Mouse (Mus musculus): Measurements from ENCODE around the gene Tsc2. TPM values are rescaled to one million over a fixed set of nuclear protein-coding genes. Genes with fewer than 3 reads are reported as not detected.

The Tsc2 gene
- polyA plus RNA-seq, 1 experiment from 2014 or later: 68.7 TPM

GRCm38 (mm10) chr17:24658017-24658758, 25.8 kb upstream of the Tsc2 start, which contains the start of gene Npw:
Gene Npw, minus strand, starts transcription at chr17:24658457.
- no peak for ATAC-seq (replicated peaks)
- H3K27me3 ChIP-seq: peaks cover 47% of the 10 kb centered on the region
- 2% methylated on average over 47 of the region's 47 CpGs for WGBS
- H3K36me3 ChIP-seq: no peaks in the 10 kb centered on the region
- H3K9ac ChIP-seq (replicated peaks): peak within 1 kb of the TSS; percentile 48
- no peak within 1 kb of the TSS for H3K27ac ChIP-seq (replicated peaks)
- peaks cover 12% of the 10 kb centered on the region for H3K4me1 ChIP-seq
- H3K9me3 ChIP-seq: no peaks in the 10 kb centered on the region
- peak within 1 kb of the TSS; percentile 32 for H3K4me3 ChIP-seq
- peak within 1 kb of the TSS; percentile 54 for H3K4me2 ChIP-seq (replicated peaks)

- WGBS: 74% methylated on average over 4 of the region's 4 CpGs
- H3K4me1 ChIP-seq: peaks cover 16% of the 10 kb centered on the region
- H3K9ac ChIP-seq (replicated peaks): no peak overlapping the region
- H3K36me3 ChIP-seq: no peaks in the 10 kb centered on the region
- H3K9me3 ChIP-seq: no peaks in the 10 kb centered on the region
- peaks cover 45% of the 10 kb centered on the region for H3K27me3 ChIP-seq
- H3K4me3 ChIP-seq: no peak overlapping the region
- ATAC-seq (replicated peaks): no peak
- H3K4me2 ChIP-seq (replicated peaks): no peak overlapping the region
- H3K27ac ChIP-seq (replicated peaks): no peak overlapping the region
Observed at GRCm38 (mm10) chr17:24654969-24655368, 22.5 kb upstream of the Tsc2 start.

GRCm38 (mm10) chr17:24653967-24654710, 21.7 kb upstream of the Tsc2 start:
- Histone ChIP-seq H3K27me3 (peaks cover 39% of the 10 kb centered on the region), H3K4me3 (peak overlapping the region; percentile 22; the same call in 1 of the 2 replicates), H3K27ac (replicated peaks) (no peak overlapping the region), H3K4me1 (peaks cover 23% of the 10 kb centered on the region), H3K4me2 (replicated peaks) (peak overlapping the region; percentile 41), H3K36me3 (no peaks in the 10 kb centered on the region), H3K9ac (replicated peaks) (peak overlapping the region; percentile 21; the same call in 1 of the 2 replicates), H3K9me3 (no peaks in the 10 kb centered on the region)
- WGBS: 5% methylated on average over 19 of the region's 19 CpGs
- peak; percentile 58 for ATAC-seq (replicated peaks)

GRCm38 (mm10) chr17:24651835-24652234, 19.4 kb upstream of the Tsc2 start:
- no peaks in the 10 kb centered on the region for H3K36me3 ChIP-seq
- H3K9ac ChIP-seq (replicated peaks): no peak overlapping the region
- H3K4me3 ChIP-seq: no peak overlapping the region
- peaks cover 14% of the 10 kb centered on the region for H3K4me1 ChIP-seq
- H3K27ac ChIP-seq (replicated peaks): no peak overlapping the region
- no peak for ATAC-seq (replicated peaks)
- 67% methylated on average over 3 of the region's 3 CpGs for WGBS
- no peak overlapping the region for H3K4me2 ChIP-seq (replicated peaks)
- H3K27me3 ChIP-seq: peaks cover 17% of the 10 kb centered on the region; the same call in 1 of the 2 replicates
- no peaks in the 10 kb centered on the region for H3K9me3 ChIP-seq

- 0 out of 2 replicates have a peak, but pooled peaks cover 12% of the 10 kb centered on the region for H3K27me3 ChIP-seq
- no peaks in the 10 kb centered on the region for H3K36me3 ChIP-seq
- WGBS: 76% methylated on average over 4 of the region's 4 CpGs
- peak overlapping the region; percentile 96; the same call in 1 of the 2 replicates for H3K4me2 ChIP-seq (replicated peaks)
- H3K9ac ChIP-seq (replicated peaks): no peak overlapping the region
- H3K9me3 ChIP-seq: no peaks in the 10 kb centered on the region
- H3K27ac ChIP-seq (replicated peaks): no peak overlapping the region
- H3K4me3 ChIP-seq: no peak overlapping the region
- ATAC-seq (replicated peaks): no peak
- peaks cover 14% of the 10 kb centered on the region for H3K4me1 ChIP-seq
Observed at GRCm38 (mm10) chr17:24650766-24651165, 18.3 kb upstream of the Tsc2 start.

GRCm38 (mm10) chr17:24650070-24650616, 17.7 kb upstream of the Tsc2 start, which contains the start of gene Slc9a3r2:
Gene Slc9a3r2, minus strand, starts transcription at chr17:24650327.
- no peaks in the 10 kb centered on the region for H3K9me3 ChIP-seq
- H3K9ac ChIP-seq (replicated peaks): peak within 1 kb of the TSS; percentile 68
- no peaks in the 10 kb centered on the region for H3K36me3 ChIP-seq
- 0 out of 2 replicates have a peak, but pooled peaks cover 12% of the 10 kb centered on the region for H3K27me3 ChIP-seq
- peak within 1 kb of the TSS; percentile 38; the same call in 1 of the 2 replicates for H3K27ac ChIP-seq (replicated peaks)
- peak within 1 kb of the TSS; percentile 96 for H3K4me2 ChIP-seq (replicated peaks)
- peak within 1 kb of the TSS; percentile 58 for H3K4me3 ChIP-seq
- peak; percentile 63 for ATAC-seq (replicated peaks)
- under 1% methylated on average over 36 of the region's 41 CpGs for WGBS
- H3K4me1 ChIP-seq: peaks cover 14% of the 10 kb centered on the region

GRCm38 (mm10) chr17:24649581-24650069, 17.2 kb upstream of the Tsc2 start:
- ATAC-seq (replicated peaks): peak; percentile 30; the same call in 1 of the 2 replicates
- peak overlapping the region; percentile 38; the same call in 1 of the 2 replicates for H3K27ac ChIP-seq (replicated peaks)

GRCm38 (mm10) chr17:24648731-24649377, 16.4 kb upstream of the Tsc2 start:
- 0 out of 2 replicates have a peak, but pooled peaks cover 9% of the 10 kb centered on the region for H3K27me3 ChIP-seq
- no peak for ATAC-seq (replicated peaks)
- H3K4me1 ChIP-seq: peaks cover 12% of the 10 kb centered on the region
- 77% methylated on average over 10 of the region's 10 CpGs for WGBS
- peak overlapping the region; percentile 58; the same call in 1 of the 2 replicates for H3K4me3 ChIP-seq
- no peaks in the 10 kb centered on the region for H3K36me3 ChIP-seq
- H3K4me2 ChIP-seq (replicated peaks): no peak overlapping the region
- no peak overlapping the region for H3K27ac ChIP-seq (replicated peaks)
- no peaks in the 10 kb centered on the region for H3K9me3 ChIP-seq
- H3K9ac ChIP-seq (replicated peaks): peak overlapping the region; percentile 19; the same call in 1 of the 2 replicates

More at GRCm38 (mm10) chr17:24649581-24650069, 17.2 kb upstream of the Tsc2 start:
- 0 out of 2 replicates have a peak, but pooled peaks cover 12% of the 10 kb centered on the region for H3K27me3 ChIP-seq
- 1% methylated on average over 35 of the region's 35 CpGs for whole genome bisulfite sequencing
- H3K9ac ChIP-seq (replicated peaks): peak overlapping the region; percentile 68
- peaks cover 14% of the 10 kb centered on the region for H3K4me1 ChIP-seq
- peak overlapping the region; percentile 58 for H3K4me3 ChIP-seq
- no peaks in the 10 kb centered on the region for H3K9me3 ChIP-seq
- no peaks in the 10 kb centered on the region for H3K36me3 ChIP-seq
- H3K4me2 ChIP-seq (replicated peaks): peak overlapping the region; percentile 96

GRCm38 (mm10) chr17:24647493-24647892, 15.1 kb upstream of the Tsc2 start:
- 83% methylated on average over 11 of the region's 11 CpGs for WGBS
- H3K4me2 ChIP-seq (replicated peaks): no peak overlapping the region
- no peak overlapping the region for H3K27ac ChIP-seq (replicated peaks)
- H3K4me1 ChIP-seq: peaks cover 10% of the 10 kb centered on the region
- H3K9ac ChIP-seq (replicated peaks): 0 out of 2 replicates have a peak overlapping the region, but pooled peaks have one; percentile 22
- no peaks in the 10 kb centered on the region for H3K36me3 ChIP-seq
- H3K9me3 ChIP-seq: no peaks in the 10 kb centered on the region
- no peak for ATAC-seq (replicated peaks)
- H3K27me3 ChIP-seq: 0 out of 2 replicates have a peak, but pooled peaks cover 9% of the 10 kb centered on the region
- H3K4me3 ChIP-seq: no peak overlapping the region

GRCm38 (mm10) chr17:24646381-24646780, 14.0 kb upstream of the Tsc2 start:
- Histone ChIP-seq H3K4me2 (replicated peaks) (no peak overlapping the region), H3K4me1 (peaks cover 10% of the 10 kb centered on the region), H3K4me3 (no peak overlapping the region), H3K9ac (replicated peaks) (no peak overlapping the region), H3K27ac (replicated peaks) (no peak overlapping the region), H3K9me3 (no peaks in the 10 kb centered on the region), H3K27me3 (0 out of 2 replicates have a peak, but pooled peaks cover 5% of the 10 kb centered on the region), H3K36me3 (no peaks in the 10 kb centered on the region)
- no peak for ATAC-seq (replicated peaks)
- WGBS: 89% methylated on average over 4 of the region's 4 CpGs

GRCm38 (mm10) chr17:24645916-24646315, 13.5 kb upstream of the Tsc2 start:
- H3K4me2 ChIP-seq (replicated peaks): no peak overlapping the region
- H3K9me3 ChIP-seq: no peaks in the 10 kb centered on the region
- H3K36me3 ChIP-seq: no peaks in the 10 kb centered on the region
- peaks cover 10% of the 10 kb centered on the region for H3K4me1 ChIP-seq
- H3K9ac ChIP-seq (replicated peaks): no peak overlapping the region
- no peak for ATAC-seq (replicated peaks)
- H3K27ac ChIP-seq (replicated peaks): no peak overlapping the region
- H3K27me3 ChIP-seq: 0 out of 2 replicates have a peak, but pooled peaks cover 5% of the 10 kb centered on the region
- WGBS: 85% methylated on average over 3 of the region's 3 CpGs
- no peak overlapping the region for H3K4me3 ChIP-seq
